Mouse (Mus musculus) lung, postnatal 14 days (tissue): ENCODE measurements around the gene Aass.

Experiments used
- DNase-seq: peaks from one replicate; pipeline ENCODE4 v3.0.0; 2021

Gene Aass

GRCm38 (mm10) chr6:23048836-23049235, 84.0 kb downstream of the Aass start:
- no peak for DNase-seq

DNA sequence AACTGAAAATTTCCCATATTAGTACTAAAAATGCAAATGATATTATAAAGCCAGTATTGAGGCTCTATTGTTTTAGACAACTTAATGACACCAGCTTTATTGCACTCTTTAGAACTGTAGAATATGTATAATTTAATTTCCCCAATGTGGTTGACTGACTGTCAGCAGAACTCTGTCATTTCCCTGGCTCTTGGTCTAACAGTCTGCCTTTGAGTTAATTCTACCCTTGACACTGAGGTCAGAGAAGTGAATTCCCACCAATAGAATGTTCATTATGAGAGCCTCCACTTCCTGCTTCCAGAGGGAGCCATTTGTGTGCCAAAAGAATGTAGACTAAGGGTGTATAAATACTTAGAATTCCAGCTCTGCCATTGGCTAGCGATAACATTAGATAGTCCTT, 104.5 kb downstream of the Aass start:
- no peak for DNase-seq
